Mouse (Mus musculus) CH12.LX (cell line): ENCODE results near the gene Arl8b. TPM values are rescaled to one million over a fixed set of nuclear protein-coding genes. Genes with fewer than 3 reads are reported as not detected.

Source experiments
- DNase-seq: peaks from one replicate; pipeline ENCODE4 v3.0.0-alpha.2; 2013; ENCODE audit errors: extremely low read depth
- H3K27ac ChIP-seq: 2 replicates; pipeline ENCODE4 v1.5.1; 2012; ENCODE audit warnings: low read depth, mild to moderate bottlenecking, control low read depth, moderate library complexity; ENCODE audit not compliant: insufficient read depth
- H3K27me3 ChIP-seq: replicated peaks from 2 replicates; pipeline ENCODE3; 2012; ENCODE audit warnings: inconsistent platforms
- H3K36me3 ChIP-seq, 2 experiments: replicated peaks in 1 of 2; 2 replicates each; pipeline versions ENCODE3 to v1.6.1; 2012; ENCODE audit warnings: inconsistent platforms in 1 of 2, low read length in 1 of 2, mild to moderate bottlenecking in 1 of 2, mixed read lengths in 1 of 2, moderate library complexity in 1 of 2; ENCODE audit not compliant: control insufficient read depth in 1 of 2, insufficient read depth in 1 of 2
- H3K4me1 ChIP-seq, 2 experiments: 2 replicates each; pipeline ENCODE4 v1.6.1; 2012; ENCODE audit warnings: inconsistent platforms in 1 of 2, moderate library complexity in 1 of 2; ENCODE audit not compliant: insufficient read depth in 2 of 2, control insufficient read depth in 1 of 2
- H3K4me2 ChIP-seq: 2 replicates; pipeline ENCODE4 v1.6.1; 2012; ENCODE audit warnings: low read depth, mild to moderate bottlenecking, control low read depth; ENCODE audit not compliant: poor library complexity, insufficient read depth, severe bottlenecking
- H3K4me3 ChIP-seq, 3 experiments: fragments of 150-350 bp in 1 of 3; sonication (generic) in 1 of 3; replicated peaks in 1 of 3; 2 replicates each; pipeline versions ENCODE3 to v1.5.1; 2011 to 2012; ENCODE audit warnings: low read depth in 2 of 3, low read length in 2 of 3, mild to moderate bottlenecking in 2 of 3, moderate library complexity in 2 of 3, control low read depth in 1 of 3, improper control_type of control experiment in 1 of 3, inconsistent platforms in 1 of 3, mixed read lengths in 1 of 3; ENCODE audit not compliant: poor library complexity in 1 of 3
- H3K79me2 ChIP-seq: replicated peaks from 2 replicates; pipeline ENCODE4 v1.6.1; 2012; ENCODE audit warnings: mild to moderate bottlenecking, moderate library complexity; ENCODE audit not compliant: control insufficient read depth, poor library complexity, insufficient read depth, severe bottlenecking; ENCODE audit errors: extremely low read depth
- H3K9ac ChIP-seq: 2 replicates; pipeline ENCODE4 v1.6.1; 2012; ENCODE audit warnings: low read depth, mild to moderate bottlenecking, control low read depth, moderate library complexity; ENCODE audit not compliant: insufficient read depth
- H3K9me3 ChIP-seq: replicated peaks from 2 replicates; pipeline ENCODE3; 2012; ENCODE audit warnings: low read length, inconsistent platforms, mixed read lengths
- BHLHE40 ChIP-seq: IDR thresholded peaks from 2 replicates; pipeline ENCODE4 v1.6.1; 2011; ENCODE audit warnings: mild to moderate bottlenecking, low read depth, low read length, improper control_type of control experiment
- CHD2 ChIP-seq: IDR thresholded peaks from 2 replicates; pipeline ENCODE4 v1.6.1; 2011; ENCODE audit warnings: low read length, improper control_type of control experiment
- EP300 ChIP-seq: IDR thresholded peaks from 2 replicates; pipeline ENCODE4 v1.6.1; 2011; ENCODE audit warnings: low read length, improper control_type of control experiment
- ETS1 ChIP-seq: conservative IDR thresholded peaks from 2 replicates; pipeline ENCODE4 v1.6.1; 2012; ENCODE audit warnings: low read depth, mild to moderate bottlenecking, inconsistent platforms, low read length, improper control_type of control experiment, moderate library complexity
- IRF4 ChIP-seq: IDR thresholded peaks from 2 replicates; pipeline ENCODE4 v1.6.1; 2014; ENCODE audit warnings: low read depth, mild to moderate bottlenecking, inconsistent platforms, low read length, improper control_type of control experiment
- JUN ChIP-seq: IDR thresholded peaks from 2 replicates; pipeline ENCODE4 v1.6.1; 2011; ENCODE audit warnings: low read depth, mild to moderate bottlenecking, low read length, improper control_type of control experiment, moderate library complexity; ENCODE audit not compliant: insufficient read depth
- KAT2A ChIP-seq: IDR thresholded peaks from 2 replicates; pipeline ENCODE4 v1.6.1; 2012; ENCODE audit warnings: low read length, improper control_type of control experiment, inconsistent platforms; ENCODE audit not compliant: insufficient replicate concordance
- MAX ChIP-seq: IDR thresholded peaks from 2 replicates; pipeline ENCODE4 v1.6.1; 2011; ENCODE audit warnings: low read length, improper control_type of control experiment
- MAZ ChIP-seq: IDR thresholded peaks from 2 replicates; pipeline ENCODE4 v1.6.1; 2012; ENCODE audit warnings: low read depth, mild to moderate bottlenecking, inconsistent platforms, low read length, improper control_type of control experiment, moderate library complexity
- MYC ChIP-seq: IDR thresholded peaks from 2 replicates; pipeline ENCODE4 v1.6.1; 2011; ENCODE audit warnings: low read depth, mild to moderate bottlenecking, improper control_type of control experiment, low read length
- NELFE ChIP-seq: IDR thresholded peaks from 2 replicates; pipeline ENCODE4 v1.6.1; 2011; ENCODE audit warnings: low read depth, low read length, improper control_type of control experiment
- POLR2AphosphoS2 ChIP-seq: IDR thresholded peaks from 2 replicates; pipeline ENCODE4 v1.6.1; 2011; ENCODE audit warnings: low read depth, low read length, improper control_type of control experiment
- RAD21 ChIP-seq: IDR thresholded peaks from 2 replicates; pipeline ENCODE4 v1.6.1; 2011; ENCODE audit warnings: low read depth, mild to moderate bottlenecking, low read length, improper control_type of control experiment, moderate library complexity
- TBP ChIP-seq: conservative IDR thresholded peaks from 2 replicates; pipeline ENCODE4 v1.6.1; 2011; ENCODE audit warnings: low read depth, low read length, improper control_type of control experiment
- TCF12 ChIP-seq: IDR thresholded peaks from 2 replicates; pipeline ENCODE4 v1.6.1; 2014; ENCODE audit warnings: low read depth, mild to moderate bottlenecking, inconsistent platforms, low read length, improper control_type of control experiment
- USF2 ChIP-seq: conservative IDR thresholded peaks from 2 replicates; pipeline ENCODE4 v1.6.1; 2011; ENCODE audit warnings: low read depth, low read length, improper control_type of control experiment
- dilution Hi-C: fragments of 300-500 bp; cut with MboI; formaldehyde crosslinking; loops from 2 replicates; pipeline ENCODE4 v1.14.3; 2020; ENCODE audit warnings: low sequenced_read_pairs; ENCODE audit not compliant: extremely low pct_unique_long_range_greater_than_20kb, extremely low pct_ligation_motif_present
- in situ Hi-C: fragments of 300-500 bp; cut with MboI; formaldehyde crosslinking; loops from 3 replicates; pipeline ENCODE4 v1.14.3; 2019; ENCODE audit warnings: low sequenced_read_pairs, low pct_ligation_motif_present, low pct_unique_long_range_greater_than_20kb, mixed read lengths
- polyA plus RNA-seq: library from polyadenylated mRNA; unstranded; fragments of >175 nt; gene quantifications from 2 replicates; pipeline ENCODE4 v1.2.1, GENCODE M21; 2012; ENCODE audit warnings: low read depth; ENCODE audit not compliant: insufficient read length
- total RNA-seq, 2 experiments: library from RNA; depleted of rRNA; stranded (reverse); fragments of 300-350 nt in 1 of 2; fragments of >200 nt in 1 of 2; gene quantifications; 2 replicates each; pipeline ENCODE4 v1.2.3; 2012 to 2014

Arl8b gene
- total and polyA plus RNA-seq, 3 experiments, result 47.8 to 170 (median 141) TPM

GRCm38 (mm10) chr6:108839432-108839831 is 56.5 kb downstream of the Arl8b start:
- DNase-seq, result peak; percentile 50
- Histone ChIP-seq H3K4me2 (0 out of 2 replicates have a peak overlapping the region, but pooled peaks have one; percentile 32), H3K4me3 (no peak overlapping the region), H3K36me3 (peaks cover 55 to 64% of the 10 kb centered on the region in 2 experiments), H3K4me1 (peaks cover 26 to 77% of the 10 kb centered on the region in 2 experiments), H3K27ac (peak overlapping the region; percentile 84), H3K27me3 (no peaks in the 10 kb centered on the region), H3K9ac (0 out of 2 replicates have a peak overlapping the region, but pooled peaks have one; percentile 11), H3K9me3 (no peaks in the 10 kb centered on the region), H3K79me2 (peaks cover 65% of the 10 kb centered on the region)
- in situ Hi-C loops, result no loop called here
- TF ChIP-seq NELFE, result no peak
- TF ChIP-seq CHD2, result no peak
- peak; percentile 91 for TF ChIP-seq BHLHE40
- TF ChIP-seq MAX, result 0 out of 2 replicates have a peak, but pooled peaks have one; percentile 28
- TF ChIP-seq TBP, result no peak
- peak; percentile 81 for TF ChIP-seq ETS1
- TF ChIP-seq IRF4, result 0 out of 2 replicates have a peak, but pooled peaks have one; percentile 18
- no peak for TF ChIP-seq KAT2A
- no peak for TF ChIP-seq MAZ
- TF ChIP-seq TCF12, result peak; percentile 76; the same call in 1 of the 2 replicates
- TF ChIP-seq JUN, result peak; percentile 13; the same call in 1 of the 2 replicates
- TF ChIP-seq MYC, result peak; percentile 69; the same call in 1 of the 2 replicates
- TF ChIP-seq EP300, result peak; percentile 70
- no peak for TF ChIP-seq POLR2AphosphoS2
- dilution Hi-C loops, result no loop called here

DNA sequence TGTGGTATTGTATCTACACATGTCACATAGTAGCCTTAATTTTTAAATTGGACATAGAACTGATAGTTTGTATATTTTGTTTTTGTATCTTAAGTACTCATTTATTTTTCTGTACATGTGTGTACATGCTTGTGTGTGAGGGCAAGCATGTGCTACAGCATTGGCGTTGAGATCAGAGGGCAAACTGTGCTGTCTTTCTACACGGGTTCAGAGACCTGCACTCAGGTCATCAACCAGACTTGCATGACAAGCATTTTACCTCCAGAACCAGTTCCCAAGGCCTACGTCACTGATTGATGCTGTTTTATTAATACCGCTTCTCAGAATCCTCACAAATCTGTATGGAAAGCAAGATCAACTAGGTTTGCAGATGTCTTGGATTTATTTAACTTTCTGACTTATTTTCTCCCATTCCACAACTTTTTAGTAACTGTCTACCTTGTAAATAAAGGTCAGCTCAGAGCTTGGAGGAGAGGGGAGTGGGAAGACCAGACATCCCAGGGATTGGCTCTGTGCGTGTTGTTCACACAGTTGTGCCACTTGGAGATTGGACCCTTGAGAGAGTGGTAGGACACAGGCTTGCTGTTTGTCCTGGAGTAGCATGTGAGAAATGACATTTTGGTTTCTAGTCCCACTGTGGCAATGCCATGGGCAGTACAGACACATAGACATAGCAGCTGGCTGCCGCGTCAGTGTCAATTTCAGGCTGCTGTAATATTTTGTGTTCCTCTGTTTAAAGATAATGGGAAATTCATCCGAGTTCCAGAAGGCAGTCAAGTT is 58.2 kb downstream of the Arl8b start:
- DNase-seq, result no peak
- no peak overlapping the region for H3K4me3 ChIP-seq
- no peaks in the 10 kb centered on the region for H3K9me3 ChIP-seq
- H3K79me2 ChIP-seq, result peaks cover 53% of the 10 kb centered on the region
- H3K27me3 ChIP-seq, result no peaks in the 10 kb centered on the region
- H3K9ac ChIP-seq, result no peak overlapping the region
- no peak overlapping the region for H3K4me2 ChIP-seq
- dilution Hi-C loops, result no loop called here
- peaks cover 20 to 71% of the 10 kb centered on the region in 2 experiments for H3K4me1 ChIP-seq
- peak overlapping the region; percentile 21; the same call in 1 of the 2 replicates for H3K27ac ChIP-seq
- in situ Hi-C loops, result no loop called here
- H3K36me3 ChIP-seq, result peaks cover 65 to 81% of the 10 kb centered on the region in 2 experiments
- TF ChIP-seq USF2 (no peak), EP300 (no peak), RAD21 (no peak)
